Mouse (Mus musculus) neural tube, embryonic 15.5 days (tissue): ENCODE measurements around the gene Pqlc3. TPM values are rescaled to one million over a fixed set of nuclear protein-coding genes. Genes with fewer than 3 reads are reported as not detected.

Source experiments
- ATAC-seq: fragments of 200-750 bp; cut with Nextera tagmentation; 2 replicates; pipeline ENCODE4 v1.8.0; 2017; ENCODE audit warnings: mild to moderate bottlenecking, moderate TSS enrichment, moderate library complexity; ENCODE audit not compliant: low FRiP score
- H3K27ac ChIP-seq: fragments of 300-500 bp; sonication (generic); replicated peaks from 2 replicates; pipeline ENCODE4 v1.5.1; 2015; ENCODE audit warnings: mild to moderate bottlenecking, inconsistent platforms
- H3K27me3 ChIP-seq: fragments of 300-500 bp; sonication (generic); replicated peaks from 2 replicates; pipeline ENCODE4 v1.6.1; 2015; ENCODE audit warnings: inconsistent platforms
- H3K36me3 ChIP-seq: fragments of 300-500 bp; sonication (generic); 2 replicates; pipeline ENCODE4 v1.6.1; 2015; ENCODE audit warnings: inconsistent platforms
- H3K4me1 ChIP-seq: fragments of 300-500 bp; sonication (generic); 2 replicates; pipeline ENCODE4 v1.6.1; 2015; ENCODE audit warnings: inconsistent platforms
- H3K4me2 ChIP-seq: fragments of 300-500 bp; sonication (generic); 2 replicates; pipeline ENCODE4 v1.6.1; 2015; ENCODE audit warnings: inconsistent platforms, mild to moderate bottlenecking, moderate library complexity
- H3K4me3 ChIP-seq: fragments of 300-500 bp; sonication (generic); replicated peaks from 2 replicates; pipeline ENCODE4 v1.5.1; 2015; ENCODE audit warnings: mild to moderate bottlenecking, inconsistent platforms
- H3K9ac ChIP-seq: fragments of 300-500 bp; sonication (generic); replicated peaks from 2 replicates; pipeline ENCODE4 v1.6.1; 2015; ENCODE audit warnings: mild to moderate bottlenecking, inconsistent platforms
- H3K9me3 ChIP-seq: fragments of 300-500 bp; sonication (generic); replicated peaks from 2 replicates; pipeline ENCODE4 v1.6.1; 2016; ENCODE audit warnings: inconsistent platforms
- WGBS: fragments of 180-500 bp; shearing (Covaris S2); methylation state at CpG from one replicate; pipeline ENCODE4 v1.1.7; 2015; ENCODE audit warnings: mixed read lengths; 5-methylcytosine and 5-hydroxymethylcytosine counted together
- polyA plus RNA-seq: library from polyadenylated mRNA; unstranded; fragments of >200 nt; fragmentation: Nextera tagmentation; extraction: Ambion mirVana; gene quantifications from 2 replicates; pipeline ENCODE4 v1.2.1, GENCODE M21; 2015

The Pqlc3 gene
- 2.0 and 6.8 TPM in 2 replicates for polyA plus RNA-seq

DNA sequence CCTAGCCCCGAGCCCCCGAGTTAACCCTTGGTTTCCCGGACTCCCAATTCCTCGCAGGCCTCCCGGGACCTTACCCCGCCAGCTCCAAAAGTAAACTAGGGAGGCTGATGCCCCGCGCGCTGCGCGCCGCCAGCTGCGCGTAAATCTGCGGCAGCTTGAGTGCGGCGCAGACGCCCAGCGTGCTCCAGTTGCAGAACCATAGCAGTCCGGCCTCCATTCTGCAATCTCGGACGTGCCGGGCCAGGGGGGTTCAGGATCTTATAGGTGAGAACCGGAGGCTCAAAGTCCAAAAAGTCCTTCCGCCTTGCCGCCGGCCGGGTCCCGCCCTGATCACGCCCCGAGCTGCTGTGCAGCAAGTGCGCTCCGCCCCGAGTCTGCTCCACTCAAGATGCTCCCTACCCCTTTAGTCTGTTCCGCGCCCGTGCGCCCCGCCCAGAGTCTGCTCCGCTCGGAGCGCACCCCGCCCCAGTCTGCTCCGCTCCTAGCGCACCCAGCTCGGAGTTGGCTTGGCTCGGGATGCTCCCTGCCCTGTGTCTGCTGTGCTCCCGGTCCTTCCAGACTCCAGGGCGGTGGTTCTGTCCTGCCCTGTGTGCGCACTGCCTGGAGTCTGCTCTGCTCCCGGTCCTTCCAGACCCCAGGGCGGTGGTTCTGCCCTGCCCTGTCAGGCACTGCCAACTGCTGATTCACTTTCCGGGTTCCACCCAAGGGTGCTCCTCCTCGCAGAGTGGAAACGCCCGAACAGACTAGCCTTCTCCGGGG, at the start of gene Pqlc3:
Gene Pqlc3 (minus strand): TSS at position 670 of the 759 bp plus-strand sequence.
- Histone ChIP-seq H3K27me3 (peaks cover 46% of the 10 kb centered on the region), H3K36me3 (no peaks in the 10 kb centered on the region), H3K4me2 (peak within 1 kb of the TSS; percentile 96), H3K4me3 (peak within 1 kb of the TSS; percentile 52), H3K27ac (no peak within 1 kb of the TSS), H3K9ac (peak within 1 kb of the TSS; percentile 23; the same call in 1 of the 2 replicates), H3K9me3 (no peaks in the 10 kb centered on the region), H3K4me1 (peaks cover 16% of the 10 kb centered on the region)
- peak; percentile 51 for ATAC-seq
- WGBS = 1% methylated on average over 57 of the region's 57 CpGs

DNA sequence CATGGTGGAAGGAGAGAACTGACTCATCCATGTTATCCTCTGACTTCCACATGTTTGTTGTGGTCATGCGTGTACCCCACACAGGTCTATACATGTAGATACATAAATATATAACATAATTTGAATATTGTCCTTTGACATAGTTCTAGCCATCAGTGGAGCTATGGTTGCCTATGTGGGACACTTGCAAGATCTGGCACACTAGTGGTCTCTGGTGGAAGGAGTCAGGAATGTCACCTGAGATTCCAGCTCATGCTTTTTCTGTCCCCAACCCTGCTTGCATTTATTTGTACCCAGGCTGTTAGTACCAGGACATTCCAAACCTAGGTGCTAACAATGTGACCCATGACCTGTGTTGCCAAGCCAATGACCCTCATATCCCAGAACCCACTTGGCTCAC, 49.6 kb upstream of the Pqlc3 start:
- Histone ChIP-seq H3K4me1 (peaks cover 10% of the 10 kb centered on the region), H3K9me3 (no peaks in the 10 kb centered on the region), H3K4me2 (no peak overlapping the region), H3K27me3 (0 out of 2 replicates have a peak, but pooled peaks cover 3% of the 10 kb centered on the region), H3K27ac (no peak overlapping the region), H3K9ac (no peak overlapping the region), H3K36me3 (no peaks in the 10 kb centered on the region), H3K4me3 (no peak overlapping the region)
- ATAC-seq = no peak
- 97% methylated on average over 1 of the region's 1 CpGs for WGBS

DNA sequence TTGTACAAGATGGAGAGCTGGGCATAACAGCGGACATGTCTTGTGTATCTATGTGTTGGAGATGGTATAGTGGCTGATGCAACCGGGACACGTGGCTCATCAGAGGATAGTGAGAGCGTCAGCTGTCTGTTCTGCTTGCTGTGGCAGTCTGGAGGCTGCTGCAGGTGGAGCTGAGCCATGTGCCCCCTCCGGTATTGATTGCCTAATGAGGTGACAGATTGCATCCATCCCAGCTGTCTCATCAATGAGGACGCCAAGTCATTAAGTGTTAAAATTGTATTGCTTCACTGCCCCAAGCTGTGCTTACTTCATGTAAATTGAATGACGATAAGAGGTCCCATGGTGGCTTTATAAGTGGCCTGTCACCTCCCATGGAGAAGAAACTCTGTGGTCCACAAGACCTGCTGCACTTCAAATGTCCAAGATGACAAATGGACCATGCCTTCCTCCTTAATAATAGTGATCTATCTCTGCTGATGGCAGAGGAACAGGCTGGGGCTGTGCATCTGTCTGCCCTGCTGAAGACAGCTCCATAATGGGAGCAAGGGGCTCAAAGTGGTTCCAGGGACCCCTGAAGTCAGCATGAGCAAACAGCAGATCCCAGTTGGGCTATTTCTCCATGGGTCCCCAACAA, 48.9 kb upstream of the Pqlc3 start:
- Histone ChIP-seq H3K27ac (no peak overlapping the region), H3K36me3 (no peaks in the 10 kb centered on the region), H3K4me3 (no peak overlapping the region), H3K4me1 (peaks cover 10% of the 10 kb centered on the region), H3K27me3 (0 out of 2 replicates have a peak, but pooled peaks cover 3% of the 10 kb centered on the region), H3K4me2 (no peak overlapping the region), H3K9ac (no peak overlapping the region), H3K9me3 (no peaks in the 10 kb centered on the region)
- 24% methylated on average over 7 of the region's 7 CpGs for WGBS
- peak; percentile 74 for ATAC-seq

DNA sequence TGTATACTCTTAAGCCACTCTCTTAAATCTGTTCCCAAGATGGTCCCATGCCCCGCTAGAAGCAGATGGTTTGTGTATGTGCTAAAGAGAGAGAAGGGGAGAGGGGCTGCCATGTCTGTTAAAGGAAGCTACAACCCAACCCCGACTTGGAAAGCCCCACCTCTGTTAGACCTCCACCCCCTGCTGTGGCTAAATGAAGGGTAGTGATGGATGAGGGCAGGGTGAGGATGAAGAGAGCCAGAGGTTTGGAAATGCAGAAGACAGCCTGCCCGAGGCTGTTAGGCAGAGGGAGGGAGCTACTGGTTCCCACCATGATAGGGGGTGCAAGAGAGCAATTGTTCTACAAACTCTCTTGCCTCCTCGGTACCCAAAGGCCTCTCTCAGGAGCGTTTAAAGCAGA, 43.1 kb upstream of the Pqlc3 start:
- no peak overlapping the region for H3K27ac ChIP-seq
- H3K4me3 ChIP-seq = no peak overlapping the region
- 0 out of 2 replicates have a peak, but pooled peaks cover 7% of the 10 kb centered on the region for H3K27me3 ChIP-seq
- ATAC-seq = no peak
- 46% methylated on average over 5 of the region's 5 CpGs for WGBS
- H3K9ac ChIP-seq = no peak overlapping the region
- no peaks in the 10 kb centered on the region for H3K4me1 ChIP-seq
- H3K4me2 ChIP-seq = no peak overlapping the region
- H3K36me3 ChIP-seq = no peaks in the 10 kb centered on the region
- no peaks in the 10 kb centered on the region for H3K9me3 ChIP-seq

DNA sequence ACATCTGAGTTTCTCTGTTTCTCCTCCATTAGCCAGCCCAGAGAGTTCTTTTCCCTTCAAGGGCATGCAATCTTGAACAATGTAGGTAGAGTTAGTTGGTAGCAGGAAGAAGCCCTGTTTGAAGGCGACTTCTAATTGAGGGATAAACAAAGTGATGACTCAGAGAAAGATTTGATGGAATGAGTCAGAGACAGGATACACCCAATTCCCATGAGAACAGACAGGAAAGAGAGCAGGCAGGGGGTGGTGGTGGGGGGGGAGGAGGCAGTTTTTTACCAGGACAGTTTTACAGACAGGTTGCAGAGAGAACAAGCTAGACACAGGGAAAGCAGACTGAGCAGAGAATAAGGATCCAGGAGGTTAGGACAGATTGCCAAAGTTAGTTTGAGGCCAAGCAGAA, 40.4 kb upstream of the Pqlc3 start:
- Histone ChIP-seq H3K4me3 (no peak overlapping the region), H3K9me3 (no peaks in the 10 kb centered on the region), H3K9ac (no peak overlapping the region), H3K4me2 (no peak overlapping the region), H3K4me1 (peaks cover 17% of the 10 kb centered on the region), H3K27ac (no peak overlapping the region), H3K27me3 (0 out of 2 replicates have a peak, but pooled peaks cover 4% of the 10 kb centered on the region), H3K36me3 (no peaks in the 10 kb centered on the region)
- 59% methylated on average over 1 of the region's 1 CpGs for WGBS
- no peak for ATAC-seq

DNA sequence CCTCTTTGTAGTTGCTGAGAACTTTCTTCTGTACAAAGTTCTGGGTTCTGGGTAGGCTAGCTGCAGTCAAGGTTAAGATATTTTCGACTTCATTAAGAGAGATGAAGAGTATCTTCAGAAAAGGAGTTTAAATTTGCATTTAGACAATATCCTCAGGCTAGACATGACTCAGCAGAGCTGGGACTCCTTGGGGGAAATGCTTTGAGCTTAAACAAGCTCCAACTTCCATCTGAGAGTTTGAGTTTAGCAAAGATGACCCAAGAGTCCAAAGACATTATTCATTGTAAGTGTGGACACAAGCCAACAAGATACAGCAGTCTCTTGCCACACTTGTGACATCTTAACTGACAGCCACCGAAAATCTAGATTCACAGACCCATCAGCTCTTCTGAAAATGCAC, 39.2 kb upstream of the Pqlc3 start:
- 81% methylated on average over 2 of the region's 2 CpGs for WGBS

DNA sequence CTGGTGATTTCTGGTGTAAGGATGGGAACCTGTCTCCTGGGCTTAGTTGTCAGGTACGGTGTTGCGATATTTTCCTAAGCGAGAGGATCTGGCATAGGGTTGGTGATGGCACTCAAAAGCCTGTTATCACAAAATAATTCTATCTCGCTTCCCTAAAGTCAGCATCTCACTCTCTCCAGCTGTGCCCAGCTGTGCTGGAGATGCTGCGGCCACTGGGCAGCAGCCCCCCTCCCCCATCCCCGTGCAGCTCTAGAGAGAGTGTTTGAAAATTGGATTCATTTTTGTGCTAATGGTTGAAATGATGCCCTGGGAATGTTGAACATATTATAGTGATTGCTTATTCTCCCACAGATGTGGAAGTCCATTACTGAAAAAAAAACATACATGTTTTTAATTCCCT, 38.0 kb upstream of the Pqlc3 start:
- no peak overlapping the region for H3K4me2 ChIP-seq
- no peaks in the 10 kb centered on the region for H3K36me3 ChIP-seq
- 0 out of 2 replicates have a peak, but pooled peaks cover under 1% of the 10 kb centered on the region for H3K27me3 ChIP-seq
- 79% methylated on average over 6 of the region's 6 CpGs for WGBS
- no peak for ATAC-seq
- no peaks in the 10 kb centered on the region for H3K9me3 ChIP-seq
- H3K4me1 ChIP-seq = peaks cover 20% of the 10 kb centered on the region
- no peak overlapping the region for H3K27ac ChIP-seq
- H3K9ac ChIP-seq = no peak overlapping the region
- H3K4me3 ChIP-seq = no peak overlapping the region

More for the DNA sequence above, 39.2 kb upstream of the Pqlc3 start:
- no peak for ATAC-seq
- Histone ChIP-seq H3K27me3 (0 out of 2 replicates have a peak, but pooled peaks cover 4% of the 10 kb centered on the region), H3K36me3 (no peaks in the 10 kb centered on the region), H3K4me1 (peaks cover 17% of the 10 kb centered on the region), H3K4me2 (no peak overlapping the region), H3K27ac (no peak overlapping the region), H3K9ac (no peak overlapping the region), H3K4me3 (no peak overlapping the region), H3K9me3 (no peaks in the 10 kb centered on the region)

DNA sequence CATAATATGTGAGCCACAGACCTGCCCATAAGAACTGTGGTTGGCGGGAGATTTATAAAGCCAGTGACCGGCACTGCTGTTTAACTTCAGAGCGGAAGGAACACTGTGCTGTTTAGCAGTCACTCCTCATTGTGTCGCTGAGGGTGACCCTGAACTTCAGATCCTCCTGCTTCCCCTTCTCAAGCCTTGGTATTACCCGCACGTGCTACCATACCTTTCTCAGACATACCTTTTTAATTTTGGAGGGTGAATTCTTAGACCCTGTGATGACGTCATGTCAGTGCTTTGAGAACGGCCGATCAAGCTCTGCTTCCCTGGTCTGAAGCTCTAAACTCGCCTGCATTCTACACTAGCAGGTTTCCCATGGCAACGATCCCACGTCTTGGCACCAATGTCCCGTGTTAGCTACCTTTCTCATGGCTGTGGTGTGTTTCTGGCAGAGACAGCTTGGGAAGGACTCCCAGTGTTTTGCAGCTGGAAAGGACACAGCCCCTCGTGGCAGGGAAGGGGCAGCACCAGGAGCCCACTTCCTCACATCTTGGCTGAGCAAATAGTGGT, 36.9 kb upstream of the Pqlc3 start:
- WGBS = 54% methylated on average over 14 of the region's 14 CpGs
- H3K4me1 ChIP-seq = peaks cover 20% of the 10 kb centered on the region
- H3K27me3 ChIP-seq = peaks cover 7% of the 10 kb centered on the region
- ATAC-seq = peak; percentile 14; the same call in 1 of the 2 replicates
- no peaks in the 10 kb centered on the region for H3K36me3 ChIP-seq
- no peak overlapping the region for H3K9ac ChIP-seq
- no peak overlapping the region for H3K4me3 ChIP-seq
- H3K4me2 ChIP-seq = no peak overlapping the region
- no peaks in the 10 kb centered on the region for H3K9me3 ChIP-seq
- H3K27ac ChIP-seq = no peak overlapping the region

DNA sequence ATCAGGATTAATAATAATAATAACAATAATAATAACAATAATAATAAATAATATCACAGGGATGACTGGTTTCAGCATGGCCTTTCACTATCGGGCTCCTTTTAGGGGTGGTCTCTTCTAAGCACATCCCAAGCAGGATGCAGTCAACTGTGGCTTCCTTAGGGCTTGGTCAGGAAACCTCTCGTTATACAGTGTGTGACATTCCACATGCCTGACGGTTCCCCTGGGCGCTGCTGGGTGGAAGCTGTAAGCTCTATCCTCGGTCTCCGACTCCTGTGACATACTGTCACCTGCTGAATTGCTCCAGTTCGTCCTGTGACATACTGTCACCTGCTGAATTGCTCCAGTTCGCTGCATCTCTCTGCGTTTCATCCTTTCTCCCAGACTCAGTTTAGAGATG, 36.3 kb upstream of the Pqlc3 start:
- H3K4me3 ChIP-seq = no peak overlapping the region
- no peak overlapping the region for H3K9ac ChIP-seq
- no peaks in the 10 kb centered on the region for H3K9me3 ChIP-seq
- H3K27me3 ChIP-seq = peaks cover 8% of the 10 kb centered on the region
- WGBS = 41% methylated on average over 9 of the region's 9 CpGs
- H3K36me3 ChIP-seq = no peaks in the 10 kb centered on the region
- no peak; the same call in 1 of the 2 replicates for ATAC-seq
- H3K4me1 ChIP-seq = peaks cover 20% of the 10 kb centered on the region
- no peak overlapping the region for H3K27ac ChIP-seq
- H3K4me2 ChIP-seq = peak overlapping the region; percentile 15; the same call in 1 of the 2 replicates

DNA sequence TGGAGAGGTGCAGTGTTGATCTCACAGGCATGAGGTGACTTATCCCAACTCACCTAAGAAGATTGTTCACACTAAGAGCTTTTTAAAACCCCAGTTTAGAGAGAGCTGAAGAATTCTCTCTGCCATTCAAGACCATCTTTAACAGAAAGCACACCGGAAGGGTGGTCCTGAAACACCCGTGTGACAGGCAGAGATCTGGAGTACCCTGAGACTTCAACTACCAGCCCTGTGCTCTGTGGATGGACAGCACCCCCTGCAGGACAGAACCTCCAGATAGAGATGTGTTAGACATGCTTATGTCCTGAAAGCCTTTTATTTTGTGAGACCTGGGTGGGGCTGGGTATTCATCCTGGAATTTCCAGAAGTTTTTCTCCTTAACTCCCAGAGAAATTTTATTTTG, 34.9 kb upstream of the Pqlc3 start:
- no peaks in the 10 kb centered on the region for H3K9me3 ChIP-seq
- H3K4me3 ChIP-seq = no peak overlapping the region
- H3K4me2 ChIP-seq = no peak overlapping the region
- H3K27me3 ChIP-seq = peaks cover 11% of the 10 kb centered on the region
- peaks cover 20% of the 10 kb centered on the region for H3K4me1 ChIP-seq
- H3K27ac ChIP-seq = no peak overlapping the region
- no peak for ATAC-seq
- H3K9ac ChIP-seq = no peak overlapping the region
- no peaks in the 10 kb centered on the region for H3K36me3 ChIP-seq
- 58% methylated on average over 2 of the region's 2 CpGs for WGBS

DNA sequence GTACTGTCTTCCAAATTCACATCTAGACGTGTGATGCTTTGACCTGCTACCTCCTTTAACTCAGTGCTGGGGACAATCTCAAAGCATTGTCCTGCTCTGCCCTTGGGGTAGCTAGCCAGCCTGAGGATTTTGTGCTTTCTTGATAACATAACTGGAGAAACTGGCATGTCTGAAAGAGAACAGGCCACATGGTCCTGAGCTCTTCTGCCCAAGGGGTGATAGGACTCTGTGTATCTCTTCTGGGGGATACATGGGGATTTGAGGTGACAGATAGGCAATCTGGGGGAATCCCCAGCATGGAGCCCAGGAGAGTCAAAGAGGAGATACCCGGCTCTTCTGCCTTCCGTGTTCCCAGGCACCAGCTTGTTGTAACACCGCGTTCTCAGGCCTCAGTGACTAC, 34.5 kb upstream of the Pqlc3 start:
- WGBS = 66% methylated on average over 5 of the region's 5 CpGs
- no peak overlapping the region for H3K27ac ChIP-seq

More for the DNA sequence above, 34.5 kb upstream of the Pqlc3 start:
- ATAC-seq = no peak
- no peak overlapping the region for H3K9ac ChIP-seq
- no peak overlapping the region for H3K4me2 ChIP-seq
- H3K4me1 ChIP-seq = peaks cover 20% of the 10 kb centered on the region
- no peaks in the 10 kb centered on the region for H3K36me3 ChIP-seq
- no peaks in the 10 kb centered on the region for H3K9me3 ChIP-seq
- no peak overlapping the region for H3K4me3 ChIP-seq
- H3K27me3 ChIP-seq = peaks cover 13% of the 10 kb centered on the region
